Mouse (Mus musculus): Measurements from ENCODE around the gene Gm49321.

Gm49321 gene

DNA sequence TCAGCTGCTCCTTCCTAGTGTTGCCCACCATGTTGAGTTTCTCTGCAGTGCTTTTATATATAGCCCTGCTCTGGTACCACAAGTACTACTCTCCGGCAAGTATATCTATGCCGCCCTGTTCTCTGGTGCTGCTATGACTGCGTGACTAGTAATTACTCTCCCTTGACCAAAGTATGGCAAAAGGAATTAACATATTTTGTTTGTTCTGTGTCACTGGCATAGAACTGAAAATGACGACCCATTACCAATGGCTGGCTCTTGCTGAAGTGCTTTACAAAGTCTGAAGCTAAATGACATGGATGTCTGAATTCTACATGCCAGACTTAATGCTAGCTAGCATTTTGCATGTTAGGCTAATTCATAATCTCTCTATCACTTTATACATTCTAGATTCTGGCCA is 11.0 kb downstream of the Gm49321 start:
- DNase-seq (ENCODE audit: low read depth, low spot score) = no peak

DNA sequence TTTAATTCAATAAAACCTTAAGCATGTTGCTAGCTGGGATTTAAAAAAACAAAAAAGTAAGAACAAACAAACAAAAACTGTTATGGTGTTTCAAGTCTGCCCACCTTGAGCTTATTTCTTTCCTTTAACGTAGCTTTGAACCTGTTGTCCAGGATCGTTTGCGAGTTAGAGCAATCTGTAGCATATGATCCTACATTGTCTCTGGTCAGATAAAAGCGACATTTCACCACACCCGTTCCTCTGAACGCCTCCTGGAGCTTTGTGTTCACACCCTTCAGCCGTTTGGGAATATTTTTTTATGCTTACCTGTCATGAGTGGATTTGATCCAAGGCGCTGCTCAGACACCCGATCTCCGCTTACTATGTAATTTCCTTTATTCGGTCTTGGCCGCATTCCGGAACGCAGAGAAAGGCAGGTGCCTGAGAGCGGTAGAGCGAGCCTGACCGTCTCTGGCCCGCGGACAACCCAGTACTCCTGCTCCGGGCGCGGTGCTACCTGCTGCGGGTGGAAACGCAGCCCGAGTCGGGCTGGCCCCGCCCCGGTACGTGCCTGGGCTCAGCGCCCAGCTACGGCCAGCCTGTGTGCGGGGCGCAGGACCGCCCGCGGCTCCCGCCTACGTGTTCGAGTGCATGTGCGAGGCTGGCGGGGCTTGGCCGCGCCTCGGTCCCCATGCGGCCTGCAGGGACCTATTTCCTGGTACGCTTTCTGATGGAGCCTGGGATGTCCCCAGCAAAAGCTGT is 12.0 kb downstream of the Gm49321 start:
- DNase-seq (ENCODE audit: low read depth, low spot score) = peak; percentile 61

DNA sequence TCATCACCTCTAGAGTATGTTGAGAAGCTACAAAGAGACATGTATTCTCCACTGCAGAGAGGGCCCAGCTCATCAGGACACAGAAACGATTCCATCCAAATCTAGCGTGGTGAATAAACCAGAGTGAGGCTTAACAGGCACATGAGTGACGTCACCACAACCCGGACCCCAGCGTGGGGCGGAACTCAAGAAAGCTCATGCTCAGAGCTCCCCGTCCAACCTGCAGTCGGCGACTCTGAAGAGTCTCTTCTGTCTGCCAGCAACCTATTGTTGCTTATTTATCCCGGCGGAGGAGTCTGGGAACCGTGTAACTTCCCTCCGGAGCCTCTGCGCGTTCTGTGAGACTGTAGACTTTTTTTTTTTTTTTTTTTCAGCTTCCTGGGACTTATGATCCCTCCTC is 15.4 kb downstream of the Gm49321 start:
- peak; percentile 30 for DNase-seq (ENCODE audit: low read depth, low spot score)

DNA sequence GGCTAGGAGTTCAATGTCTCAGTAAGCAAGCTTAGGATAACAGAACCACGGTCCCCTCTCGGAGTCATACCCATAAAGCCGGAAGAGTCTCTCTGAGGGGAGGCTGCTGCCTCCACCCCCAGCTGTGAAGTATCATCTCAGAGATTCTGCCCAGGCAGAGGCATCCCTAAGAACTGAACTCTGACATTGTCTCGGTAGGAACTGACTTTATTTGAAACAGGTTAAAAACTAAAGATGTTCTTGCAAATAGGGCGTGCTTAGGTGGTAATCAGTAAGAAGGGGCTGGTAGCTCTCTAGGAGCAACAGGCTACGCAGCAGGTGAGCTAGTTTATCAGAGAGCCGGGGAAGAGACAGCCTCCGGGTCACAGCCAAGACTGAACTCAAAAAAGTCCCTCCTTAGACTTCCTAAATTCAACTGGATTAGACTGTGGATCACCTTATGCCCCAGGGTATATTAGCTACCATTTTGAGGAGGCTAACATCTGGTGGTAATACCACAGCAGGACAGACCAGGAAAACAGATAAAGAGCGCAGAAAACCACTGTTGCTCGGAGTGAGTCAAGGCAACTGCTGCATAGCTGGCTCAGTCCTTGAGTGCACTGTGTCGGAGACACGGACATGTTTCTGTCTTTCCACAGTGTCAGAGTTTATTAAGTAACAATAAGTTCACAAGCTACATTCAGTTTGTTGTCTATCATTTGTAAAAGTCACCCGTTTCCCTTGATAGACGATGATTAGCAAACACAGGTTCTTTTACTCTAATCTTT is 16.1 kb downstream of the Gm49321 start:
- no peak for DNase-seq (ENCODE audit: low read depth, low spot score)

DNA sequence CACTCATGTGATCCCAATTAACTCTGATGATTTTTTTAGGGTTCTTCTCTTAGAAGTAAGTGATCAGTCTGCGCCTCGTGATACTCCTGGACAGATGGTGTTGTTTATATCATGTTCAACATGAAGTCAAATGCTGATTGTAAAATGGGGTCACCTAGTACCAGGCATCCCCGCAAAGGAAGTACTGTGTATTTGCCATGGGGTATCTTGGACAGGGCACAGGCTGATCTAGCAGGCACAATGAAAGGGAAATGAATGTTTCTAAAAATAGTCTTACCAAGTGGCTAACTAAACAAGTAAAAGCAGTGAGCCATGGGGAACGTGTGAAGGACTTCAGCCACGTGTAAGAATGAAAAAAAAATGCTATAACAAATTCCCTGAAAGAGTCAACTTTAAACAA is 17.3 kb downstream of the Gm49321 start:
- DNase-seq (ENCODE audit: low read depth, low spot score) = no peak

DNA sequence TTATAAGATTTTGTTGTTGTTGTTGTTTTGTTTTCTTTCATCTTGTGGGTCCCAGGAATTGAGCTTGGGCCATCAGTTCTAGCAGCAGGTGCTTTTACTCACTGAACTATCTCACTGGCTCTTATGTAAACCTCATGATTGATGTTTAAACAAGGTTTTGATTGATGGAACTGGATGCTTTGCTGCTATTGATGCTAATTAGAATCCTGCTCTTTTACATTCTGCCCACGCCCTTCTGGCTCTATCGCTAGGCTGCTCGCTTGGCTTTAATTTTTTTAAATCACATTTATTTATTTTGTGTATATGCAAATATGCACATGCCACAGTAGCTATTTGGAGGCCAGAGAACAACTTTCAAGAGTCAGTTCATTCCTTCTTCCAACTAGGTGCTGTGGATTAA is 20.2 kb downstream of the Gm49321 start:
- no peak for DNase-seq (ENCODE audit: low read depth, low spot score)

DNA sequence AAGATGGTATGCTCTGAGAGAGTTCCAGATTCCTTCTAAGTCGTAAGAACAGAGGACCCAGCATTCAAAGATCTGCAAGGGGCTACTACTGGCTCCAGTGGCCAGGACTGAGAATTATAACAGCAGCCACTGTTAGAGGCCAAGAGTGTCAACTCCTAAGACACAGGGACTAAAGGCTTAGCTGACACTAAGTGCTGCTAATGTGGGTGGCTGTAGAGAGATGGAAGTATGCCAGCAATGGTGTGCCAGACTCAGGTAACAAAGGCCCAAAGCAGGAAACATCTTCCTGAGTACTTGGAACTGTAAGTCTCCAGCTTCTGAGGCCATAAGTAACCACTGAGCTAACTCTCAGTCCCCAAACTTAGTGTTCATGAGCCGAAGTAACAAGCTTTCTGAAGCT is 21.4 kb downstream of the Gm49321 start:
- no peak for DNase-seq (ENCODE audit: low read depth, low spot score)

DNA sequence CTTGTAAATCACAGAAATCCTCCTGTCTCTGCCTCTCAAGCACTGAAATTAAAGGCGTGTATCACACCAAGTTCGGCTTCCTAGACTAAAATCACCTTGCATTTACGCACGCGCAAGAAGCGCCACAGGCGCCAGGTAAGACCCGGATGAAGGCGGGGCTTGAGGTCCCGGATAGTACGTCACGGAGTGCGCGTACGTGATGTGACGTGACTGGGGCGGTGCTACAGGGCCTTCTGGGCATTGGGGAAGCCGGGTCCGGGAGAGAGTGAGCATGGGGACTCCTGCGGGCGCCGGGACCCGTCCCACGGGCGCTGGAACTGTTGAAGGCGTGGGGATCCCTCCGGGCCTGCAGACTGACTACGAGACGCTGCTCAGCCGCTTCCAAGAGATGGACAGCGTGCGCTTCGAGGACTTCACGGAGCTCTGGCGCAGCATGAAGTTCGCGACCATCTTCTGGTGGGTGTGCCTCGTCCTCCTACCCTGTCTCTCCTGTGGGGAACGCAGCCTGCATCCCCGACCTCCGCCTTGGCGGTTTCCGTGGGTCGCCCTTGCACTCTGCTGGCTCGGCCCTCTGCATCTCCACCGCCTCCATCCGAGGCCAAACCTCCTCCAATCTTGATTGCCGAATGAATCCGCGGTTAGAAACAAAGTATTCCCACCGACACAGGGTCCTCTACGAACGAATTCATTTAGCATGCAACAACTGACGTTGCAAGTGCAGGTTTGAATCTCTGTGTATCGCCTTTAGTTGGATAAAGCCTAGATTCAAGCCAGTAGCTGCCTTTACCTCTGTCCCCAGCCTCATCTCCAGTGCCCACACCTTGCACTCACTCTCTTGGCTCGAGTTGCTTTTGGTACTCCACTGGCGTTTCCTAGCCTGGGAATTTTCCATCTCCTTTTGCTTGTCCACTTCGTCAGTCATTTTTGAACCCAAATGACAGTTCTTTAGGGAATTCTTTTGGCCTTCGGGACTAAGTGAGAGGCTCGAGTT is 27.1 kb downstream of the Gm49321 start, which contains the start of gene Snapc1:
Snapc1 (plus strand) TSS at position 191 of the 991 bp plus-strand sequence.
- DNase-seq (ENCODE audit: low read depth, low spot score) = peak; percentile 98

DNA sequence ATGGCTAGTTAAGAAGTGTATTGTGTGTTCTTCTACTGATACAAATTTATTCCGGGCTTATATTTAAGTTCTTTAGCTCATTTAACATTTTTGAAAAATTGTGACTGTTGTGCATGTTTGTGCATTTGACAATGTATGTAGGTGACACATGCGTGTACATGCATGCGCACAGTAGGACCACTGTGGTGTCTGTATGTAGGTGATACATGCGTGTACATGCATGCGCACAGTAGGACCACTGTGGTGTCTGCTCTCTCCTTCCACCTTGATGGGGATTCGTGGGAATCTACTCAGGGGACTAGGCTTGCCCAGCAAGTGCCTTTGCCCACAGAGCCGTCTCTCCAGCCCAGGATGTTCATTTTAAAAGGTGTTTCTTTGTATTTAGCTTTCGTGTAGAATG is 31.7 kb downstream of the Gm49321 start:
- no peak for DNase-seq (ENCODE audit: low read depth, low spot score)

DNA sequence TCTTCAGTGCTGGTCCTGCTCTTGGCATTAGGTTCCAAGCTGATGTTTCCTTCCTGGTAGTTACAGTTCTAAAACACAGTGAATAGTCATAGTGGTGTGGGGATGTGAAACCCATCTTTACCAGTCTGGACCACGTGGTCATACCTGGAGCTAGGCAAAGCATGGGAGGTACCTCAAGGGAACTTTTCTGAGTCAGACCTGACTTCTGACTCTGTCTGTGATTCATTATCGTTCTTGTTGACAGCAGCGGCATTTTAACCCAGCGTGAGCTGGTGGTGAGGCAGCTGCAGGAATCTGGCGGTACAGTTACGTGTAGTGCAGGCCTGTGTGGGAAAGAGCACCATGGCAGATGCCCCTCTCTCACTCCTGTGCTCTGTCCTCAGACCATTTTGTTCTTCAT is 37.1 kb downstream of the Gm49321 start:
- DNase-seq (ENCODE audit: low read depth, low spot score) = no peak

DNA sequence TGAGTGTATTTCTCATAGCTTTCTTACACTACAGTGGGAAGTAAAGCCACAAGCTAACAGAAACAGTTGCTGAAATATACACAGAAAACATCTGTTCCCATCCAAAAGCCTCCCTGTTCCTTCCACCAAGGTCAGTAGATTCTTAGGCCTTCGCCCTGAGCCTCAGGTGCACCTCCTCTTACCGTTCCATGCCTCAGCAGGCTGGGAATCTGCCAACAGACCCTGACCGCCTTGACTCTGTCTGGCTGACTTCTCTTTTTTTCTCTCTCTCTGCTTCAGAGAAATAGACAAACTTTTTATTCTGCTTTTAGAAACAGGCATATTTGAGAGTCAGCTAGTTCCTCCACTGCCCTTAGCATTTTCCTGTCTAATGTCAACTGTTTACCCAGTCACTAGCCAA is 40.7 kb downstream of the Gm49321 start:
- no peak for DNase-seq (ENCODE audit: low read depth, low spot score)

DNA sequence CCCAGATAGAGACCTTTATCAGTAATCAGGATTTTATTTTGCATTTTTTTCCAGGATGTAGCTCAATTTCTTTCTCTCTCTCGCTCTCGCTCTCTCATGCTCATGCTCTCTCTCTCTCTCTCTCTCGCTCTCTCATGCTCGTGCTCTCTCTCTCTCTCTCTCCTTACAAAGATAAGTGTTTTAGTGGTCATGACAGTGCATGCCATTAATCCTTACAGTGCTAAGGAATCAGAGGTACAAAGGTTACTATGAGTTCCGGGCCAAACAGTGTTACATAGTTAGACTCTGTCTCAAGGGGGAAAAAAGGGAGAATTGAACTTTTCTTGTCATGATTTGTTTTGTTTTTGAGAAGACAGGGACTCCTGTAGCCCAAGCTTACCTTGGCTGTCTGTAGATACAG is 42.2 kb downstream of the Gm49321 start:
- no peak for DNase-seq (ENCODE audit: low read depth, low spot score)

DNA sequence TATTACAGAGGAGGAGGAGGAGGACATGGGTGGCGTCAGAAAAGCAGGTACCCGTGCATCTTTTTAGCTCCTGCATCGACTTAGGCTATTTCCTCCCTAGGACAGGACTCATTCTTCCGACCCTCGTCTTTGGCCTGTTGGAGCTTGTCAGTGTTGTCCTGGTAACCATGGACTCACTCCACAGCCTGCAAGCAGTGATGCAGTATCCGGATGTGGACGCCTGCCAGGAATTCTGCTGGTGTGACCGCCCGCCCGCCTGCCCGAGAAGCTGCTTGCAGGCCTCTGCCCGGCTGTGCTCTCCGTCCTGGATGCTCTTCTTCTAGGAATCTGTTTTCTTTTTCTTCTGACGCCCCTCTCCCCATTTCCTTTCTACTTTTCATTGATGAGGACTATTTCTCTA is 45.1 kb downstream of the Gm49321 start:
- no peak for DNase-seq (ENCODE audit: low read depth, low spot score)

DNA sequence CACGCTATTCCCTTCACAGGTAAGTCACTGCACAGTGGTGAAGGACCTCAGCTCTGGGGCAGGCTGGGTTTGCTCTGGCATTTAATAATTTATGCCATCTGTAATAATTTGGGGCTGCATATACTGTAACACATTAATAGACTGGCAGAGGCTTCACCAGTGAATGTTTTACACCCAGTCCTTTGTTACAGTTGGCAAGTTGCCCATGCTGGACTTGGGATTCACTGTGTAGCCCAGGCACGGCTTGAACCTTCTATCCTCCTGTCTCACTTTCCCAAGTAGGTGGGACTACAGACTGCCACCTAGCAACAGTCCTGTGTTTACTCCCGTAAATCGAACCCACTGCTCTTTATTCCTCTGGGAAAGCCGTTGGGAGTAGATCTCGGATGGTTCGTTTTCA is 48.8 kb downstream of the Gm49321 start:
- DNase-seq (ENCODE audit: low read depth, low spot score) = no peak

DNA sequence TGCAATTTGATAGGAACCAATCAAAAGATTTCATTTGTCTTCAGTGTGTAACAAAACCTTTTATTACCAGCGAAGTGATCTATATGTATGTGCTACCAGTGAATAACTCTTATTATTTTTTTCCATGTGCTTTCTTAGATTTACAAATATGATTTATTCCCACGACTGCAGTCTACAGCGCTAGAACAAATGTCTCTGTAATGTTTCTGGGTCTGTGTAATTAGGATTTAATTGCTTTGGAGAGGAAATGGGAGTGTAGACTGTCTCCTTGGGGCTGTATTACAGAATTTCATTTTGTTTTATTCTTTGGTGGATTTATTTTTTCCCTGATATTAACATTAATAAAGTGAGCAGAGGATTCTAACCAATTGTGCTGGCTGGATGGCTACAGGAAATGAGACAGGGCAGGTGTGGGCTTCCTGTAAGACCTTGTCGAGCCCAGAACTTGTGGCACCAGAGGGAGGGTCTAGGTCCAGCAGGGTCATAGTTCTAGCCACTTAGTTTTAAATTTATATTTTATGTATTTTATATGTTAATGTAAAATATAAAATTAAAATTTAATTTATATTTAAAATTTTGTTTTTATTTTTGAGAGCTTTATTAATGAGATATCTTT is 51.0 kb downstream of the Gm49321 start:
- no peak for DNase-seq (ENCODE audit: low read depth, low spot score)

DNA sequence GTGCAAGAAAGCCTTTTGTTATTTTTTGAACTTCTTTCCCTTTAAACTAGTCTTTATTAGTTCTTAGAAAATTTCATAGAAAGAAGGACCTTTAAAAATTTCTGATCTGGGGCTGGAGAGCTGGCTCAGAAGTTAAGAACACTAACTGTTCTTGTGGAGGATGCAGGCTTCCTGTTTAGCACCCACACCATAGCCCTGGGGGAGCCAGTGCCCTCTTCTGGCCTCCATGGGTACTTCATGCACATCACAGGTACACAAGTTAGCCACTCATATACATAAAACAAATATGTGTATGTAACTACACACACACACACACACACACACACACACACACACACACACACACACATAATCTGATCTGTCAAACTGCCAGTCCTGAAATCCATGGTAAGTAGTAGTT is 52.1 kb downstream of the Gm49321 start:
- no peak for DNase-seq (ENCODE audit: low read depth, low spot score)

DNA sequence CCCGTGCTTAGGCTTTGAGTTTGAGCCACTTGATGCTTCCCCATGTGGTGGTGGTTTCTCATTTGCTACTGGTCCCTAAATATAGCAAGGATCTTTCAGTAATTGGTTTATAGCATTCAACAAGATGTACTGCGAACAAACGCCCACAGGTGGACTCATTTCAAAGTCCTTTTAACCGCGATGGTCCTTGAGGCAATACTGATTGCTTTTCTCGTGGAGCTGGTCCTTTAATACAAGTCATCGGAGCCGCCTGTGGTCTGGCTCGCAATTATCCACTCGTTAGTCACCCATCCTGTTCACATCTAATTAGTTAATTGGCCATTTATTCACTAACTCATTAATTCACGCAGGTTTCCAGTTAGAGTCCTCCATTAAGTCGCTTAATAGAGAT is 59.4 kb downstream of the Gm49321 start:
- no peak for DNase-seq (ENCODE audit: low read depth, low spot score)

DNA sequence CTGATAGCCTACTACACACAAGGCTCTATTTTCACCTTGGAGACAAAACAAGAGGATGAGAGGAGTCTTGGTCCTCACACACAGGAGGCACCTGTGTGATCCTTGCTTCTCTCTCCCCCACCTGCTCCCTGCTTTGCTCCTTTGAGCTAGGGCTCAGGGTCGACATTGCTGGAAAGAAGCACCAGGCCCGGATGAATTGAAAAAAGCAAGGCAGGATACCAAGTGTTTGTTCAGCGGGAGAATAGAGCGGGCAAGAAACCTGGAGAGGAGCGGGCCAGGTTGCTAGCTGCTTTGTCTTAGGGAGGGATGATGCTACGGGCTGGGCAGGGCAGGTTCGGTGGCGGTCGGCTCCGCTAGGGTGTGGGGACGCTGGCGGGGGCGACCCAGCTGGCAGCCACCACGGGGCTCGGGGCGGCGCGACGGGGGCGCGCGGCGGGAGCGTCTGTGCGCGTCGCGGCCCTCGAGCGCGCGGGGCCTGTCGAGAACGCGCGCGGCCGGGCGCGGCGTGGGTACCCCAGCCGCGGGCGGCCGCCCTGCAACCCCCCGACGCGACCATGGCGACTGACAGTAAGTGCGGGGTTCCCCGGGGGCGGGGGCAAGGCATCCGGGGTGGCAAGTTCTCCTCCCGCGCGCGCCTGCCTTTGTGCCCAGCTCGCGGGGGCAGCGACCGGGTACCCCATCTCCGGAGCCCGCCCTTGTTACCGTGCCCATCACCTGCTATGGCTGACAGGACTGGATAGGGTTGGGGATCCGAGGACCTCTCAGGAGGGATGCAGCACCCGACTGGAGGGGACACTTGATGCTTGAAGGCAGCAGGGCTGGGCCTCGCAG is 60.1 kb downstream of the Gm49321 start, which contains the start of gene Syt16:
Syt16 (plus strand) TSS at position 365 of the 831 bp plus-strand sequence.
- peak; percentile 25 for DNase-seq (ENCODE audit: low read depth, low spot score)

DNA sequence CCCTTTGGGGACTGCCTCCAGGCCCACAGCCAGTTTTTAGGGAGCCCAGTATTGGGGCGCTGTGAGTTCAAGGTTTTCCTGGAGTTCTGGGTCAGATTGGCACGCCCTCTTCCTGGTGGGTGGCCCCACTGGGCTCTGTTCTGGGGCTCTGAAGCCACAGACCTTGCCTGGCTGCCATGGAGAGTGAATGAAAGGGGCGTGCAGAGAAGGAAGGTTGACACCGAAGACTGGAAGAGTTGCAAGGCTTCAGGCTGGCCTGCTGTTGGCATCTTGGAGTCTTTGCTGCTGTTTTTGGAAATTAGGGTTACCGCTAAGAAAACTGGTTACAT is 60.6 kb downstream of the Gm49321 start:
- no peak for DNase-seq (ENCODE audit: low read depth, low spot score)

DNA sequence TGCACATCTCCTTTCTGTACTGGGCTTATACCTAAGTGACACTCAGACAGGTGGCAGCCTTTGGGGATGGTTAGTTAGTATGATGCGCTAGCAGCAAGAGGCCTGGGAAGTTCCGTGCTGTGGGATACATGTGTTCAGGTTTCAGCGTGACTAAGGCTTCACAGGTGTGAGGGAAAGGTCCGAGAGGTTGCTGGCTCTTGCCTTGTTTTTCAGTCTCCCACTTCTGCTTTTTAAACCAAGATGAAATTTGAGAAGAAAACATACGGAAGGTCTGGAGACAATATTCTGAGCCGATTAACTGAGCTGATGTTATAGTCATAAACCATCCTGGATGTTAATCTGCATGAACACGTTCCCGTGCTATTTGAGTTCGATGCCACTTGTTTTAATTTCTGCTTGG is 65.0 kb downstream of the Gm49321 start:
- DNase-seq (ENCODE audit: low read depth, low spot score) = no peak

DNA sequence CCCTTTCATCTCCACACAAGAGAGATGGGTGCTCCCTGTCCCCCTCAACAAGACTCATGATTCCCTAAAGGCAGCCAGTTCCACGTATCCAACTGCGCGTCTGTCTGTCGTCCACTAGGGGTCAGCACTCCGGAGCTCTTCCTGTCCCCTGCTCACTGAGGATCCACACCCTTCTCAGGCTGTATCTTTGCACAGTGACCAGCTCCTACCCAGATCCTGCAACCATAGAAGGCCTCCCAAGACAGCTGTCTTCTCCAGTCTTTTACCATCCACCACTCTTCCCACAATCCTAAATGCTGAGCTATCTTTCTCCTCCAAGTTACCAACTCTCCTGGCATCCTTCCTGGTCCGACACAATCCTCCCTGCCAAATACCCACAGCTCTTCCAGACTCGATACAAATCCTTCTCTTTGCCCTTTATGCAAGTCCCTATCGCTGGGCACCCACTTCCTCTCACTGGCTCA is 72.0 kb downstream of the Gm49321 start:
- DNase-seq (ENCODE audit: low read depth, low spot score) = peak; percentile 63

Measured in mesoderm, embryonic 11.5 days (tissue).